Mouse (Mus musculus) left cerebral cortex, adult 18-20 months (tissue): Measurements from ENCODE around the gene Elmo2. TPM values are rescaled to one million over a fixed set of nuclear protein-coding genes. Genes with fewer than 3 reads are reported as not detected.
A peak's percentile ranks its signal among the peaks of the same experiment; 100 is the strongest.

Source experiments
- DNase-seq, 2 experiments: peaks; one replicate each; pipeline ENCODE4 v3.0.0; 2021 to 2022; ENCODE audit warnings: low spot score in 2 of 2, mixed read lengths in 1 of 2
- total RNA-seq, 2 experiments: library from RNA; stranded (reverse); gene quantifications; 2 replicates each; pipeline ENCODE4 v1.2.3; 2021

The Elmo2 gene
- total RNA-seq, 2 experiments from 2014 or later, result 145 to 166 TPM

GRCm38 (mm10) chr2:165300885-165301284 is 25.4 kb downstream of the Elmo2 start:
- no peak for DNase-seq

- no peak for DNase-seq
Observed at GRCm38 (mm10) chr2:165300424-165300823, 25.9 kb downstream of the Elmo2 start.

- no peak for DNase-seq
Observed at GRCm38 (mm10) chr2:165297429-165297828, 28.9 kb downstream of the Elmo2 start.

GRCm38 (mm10) chr2:165296571-165296970 is 29.7 kb downstream of the Elmo2 start:
- no peak for DNase-seq

- peak; percentile 81 to 87 for DNase-seq
Observed at GRCm38 (mm10) chr2:165288315-165289031, 37.8 kb downstream of the Elmo2 start.

GRCm38 (mm10) chr2:165287202-165287984 is 38.9 kb downstream of the Elmo2 start, which contains the start of gene Slc35c2:
TSS of gene Slc35c2 (minus strand) at chr2:165287869.
- DNase-seq, result peak; percentile 93 to 95

GRCm38 (mm10) chr2:165286361-165287201 is 39.7 kb downstream of the Elmo2 start:
- peak; percentile 53 to 54 for DNase-seq

- DNase-seq, result no peak
Observed at GRCm38 (mm10) chr2:165285621-165286020, 40.7 kb downstream of the Elmo2 start.

- no peak for DNase-seq
Observed at GRCm38 (mm10) chr2:165285034-165285433, 41.2 kb downstream of the Elmo2 start.

GRCm38 (mm10) chr2:165284377-165284776 is 41.9 kb downstream of the Elmo2 start:
- DNase-seq, result no peak

- no peak for DNase-seq
Observed at GRCm38 (mm10) chr2:165283644-165284043, 42.6 kb downstream of the Elmo2 start.

- DNase-seq, result no peak
Observed at GRCm38 (mm10) chr2:165281779-165282311, 44.4 kb downstream of the Elmo2 start.

- no peak for DNase-seq
Observed at GRCm38 (mm10) chr2:165279351-165279750, 46.9 kb downstream of the Elmo2 start.

GRCm38 (mm10) chr2:165277188-165277740 is 49.0 kb downstream of the Elmo2 start:
- DNase-seq, result no peak

GRCm38 (mm10) chr2:165275824-165276223 is 50.5 kb downstream of the Elmo2 start:
- peak; percentile 86 for DNase-seq

GRCm38 (mm10) chr2:165275124-165275640 is 51.1 kb downstream of the Elmo2 start:
- DNase-seq, result no peak

- DNase-seq, result no peak
Observed at GRCm38 (mm10) chr2:165273589-165273988, 52.7 kb downstream of the Elmo2 start.

- DNase-seq, result no peak
Observed at GRCm38 (mm10) chr2:165271326-165271725, 55.0 kb downstream of the Elmo2 start.

- no peak for DNase-seq
Observed at GRCm38 (mm10) chr2:165270858-165271257, 55.4 kb downstream of the Elmo2 start.

- peak in 1 of 2 experiments; percentile 35 for DNase-seq
Observed at GRCm38 (mm10) chr2:165266739-165267138, 59.5 kb downstream of the Elmo2 start.

GRCm38 (mm10) chr2:165263861-165264260 is 62.4 kb downstream of the Elmo2 start:
- DNase-seq, result no peak
